Mouse (Mus musculus) thymus, postnatal 0 days (tissue): ENCODE measurements around the gene Slc35g2. TPM values are rescaled to one million over a fixed set of nuclear protein-coding genes. Genes with fewer than 3 reads are reported as not detected.

ENCODE experiments used
- polyA plus RNA-seq: library from polyadenylated mRNA; unstranded; fragments of >200 nt; fragmentation: Nextera tagmentation; extraction: Ambion mirVana; gene quantifications from 2 replicates; pipeline ENCODE4 v1.2.1, GENCODE M21; 2015

Gene Slc35g2
- polyA plus RNA-seq, 1 experiment from 2014 or later: 1.2 TPM

Other genes with a start within 250 kb of the Slc35g2 start
- gene Il20rb, start 84.3 kb downstream of the Slc35g2 start, polyA plus RNA-seq: 9.2 and 9.7 TPM in 2 replicates
- 116 and 118 TPM in 2 replicates for gene Nck1, start 25.0 kb downstream of the Slc35g2 start, polyA plus RNA-seq
- gene Stag1, start 26.7 kb upstream of the Slc35g2 start, polyA plus RNA-seq: 72.9 and 82.1 TPM in 2 replicates